Mouse (Mus musculus) limb, embryonic 11.5 days (tissue): ENCODE measurements around the gene Rab30. TPM values are rescaled to one million over a fixed set of nuclear protein-coding genes. Genes with fewer than 3 reads are reported as not detected.
"Not testable (repeated sequence)": the region's sequence is repeated elsewhere in the genome, so short reads cannot be mapped to it uniquely, and the experiment has no call there.

Experiments
- ATAC-seq: fragments of 200-750 bp; cut with Nextera tagmentation; 2 replicates; pipeline ENCODE4 v1.8.0; 2017; ENCODE audit warnings: low read depth; ENCODE audit not compliant: insufficient number of reproducible peaks, low FRiP score, low TSS enrichment
- DNase-seq: peaks from one replicate; pipeline ENCODE4 v3.0.0-alpha.2; 2015; ENCODE audit warnings: low spot score
- H3K27ac ChIP-seq: fragments of 300-500 bp; sonication (generic); replicated peaks from 2 replicates; pipeline ENCODE4 v1.5.1; 2014; ENCODE audit warnings: low read depth, mild to moderate bottlenecking, low read length
- H3K27me3 ChIP-seq: fragments of 300-500 bp; sonication (generic); 2 replicates; pipeline ENCODE4 v1.6.1; 2014; ENCODE audit warnings: mild to moderate bottlenecking, low read length, mixed read lengths; ENCODE audit not compliant: control insufficient read depth, insufficient read depth
- H3K36me3 ChIP-seq: fragments of 300-500 bp; sonication (generic); 2 replicates; pipeline ENCODE4 v1.6.1; 2014; ENCODE audit warnings: mild to moderate bottlenecking, low read length, moderate library complexity, mixed read lengths; ENCODE audit not compliant: control insufficient read depth, insufficient read depth
- H3K4me1 ChIP-seq: fragments of 300-500 bp; sonication (generic); 2 replicates; pipeline ENCODE4 v1.6.1; 2014; ENCODE audit warnings: low read length, mixed read lengths; ENCODE audit not compliant: control insufficient read depth, insufficient read depth
- H3K4me2 ChIP-seq: fragments of 300-500 bp; sonication (generic); 2 replicates; pipeline ENCODE4 v1.6.1; 2014; ENCODE audit warnings: low read depth, mild to moderate bottlenecking, moderate library complexity; ENCODE audit not compliant: severe bottlenecking
- H3K4me3 ChIP-seq: fragments of 300-500 bp; sonication (generic); 2 replicates; pipeline ENCODE4 v1.5.1; 2014; ENCODE audit warnings: low read depth, low read length
- H3K9ac ChIP-seq: fragments of 300-500 bp; sonication (generic); 2 replicates; pipeline ENCODE4 v1.6.1; 2014; ENCODE audit warnings: mild to moderate bottlenecking, low read length
- H3K9me3 ChIP-seq: fragments of 300-500 bp; sonication (generic); 2 replicates; pipeline ENCODE4 v1.6.1; 2016; ENCODE audit warnings: low read length; ENCODE audit not compliant: control insufficient read depth
- WGBS: fragments of 180-500 bp; shearing (Covaris S2); extraction: QIAGEN DNeasy Blood & Tissue Kit; methylation state at CpG from one replicate; pipeline ENCODE4 v1.1.7; 2014; 5-methylcytosine and 5-hydroxymethylcytosine counted together
- polyA plus RNA-seq: library from polyadenylated mRNA; unstranded; fragments of >200 nt; fragmentation: Nextera tagmentation; extraction: Ambion mirVana; gene quantifications from 2 replicates; pipeline ENCODE4 v1.2.1, GENCODE M21; 2014

Rab30 gene
- polyA plus RNA-seq, 1 experiment from 2014 or later: 11.5 TPM

DNA sequence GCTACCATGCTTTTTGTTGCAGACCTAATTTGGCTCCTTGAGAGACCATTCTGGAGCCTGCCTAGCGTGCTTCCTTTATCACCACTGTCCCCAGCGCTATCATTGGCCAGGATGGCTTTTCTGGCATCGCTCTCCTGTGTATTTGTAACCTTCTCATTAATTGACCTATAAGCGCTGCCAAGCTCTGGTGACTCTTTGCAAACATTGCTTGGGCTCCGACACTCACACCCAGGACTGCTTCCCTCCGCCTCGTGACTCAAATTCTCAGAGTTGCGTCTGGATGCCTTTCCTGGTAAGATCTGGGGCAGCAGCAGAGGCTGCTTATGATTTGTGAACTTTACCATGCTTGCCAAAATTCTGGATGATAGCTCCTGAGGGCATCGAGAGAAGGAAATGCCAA lies 19.8 kb downstream of the Rab30 start:
- DNase-seq: no peak
- Histone ChIP-seq H3K27ac (no peak overlapping the region), H3K4me2 (no peak overlapping the region), H3K9ac (no peak overlapping the region), H3K4me1 (peaks cover 3% of the 10 kb centered on the region; the same call in 1 of the 2 replicates), H3K36me3 (no peaks in the 10 kb centered on the region), H3K4me3 (no peak overlapping the region), H3K27me3 (no peaks in the 10 kb centered on the region), H3K9me3 (no peaks in the 10 kb centered on the region)
- 88% methylated on average over 9 of the region's 9 CpGs for WGBS
- no peak for ATAC-seq

DNA sequence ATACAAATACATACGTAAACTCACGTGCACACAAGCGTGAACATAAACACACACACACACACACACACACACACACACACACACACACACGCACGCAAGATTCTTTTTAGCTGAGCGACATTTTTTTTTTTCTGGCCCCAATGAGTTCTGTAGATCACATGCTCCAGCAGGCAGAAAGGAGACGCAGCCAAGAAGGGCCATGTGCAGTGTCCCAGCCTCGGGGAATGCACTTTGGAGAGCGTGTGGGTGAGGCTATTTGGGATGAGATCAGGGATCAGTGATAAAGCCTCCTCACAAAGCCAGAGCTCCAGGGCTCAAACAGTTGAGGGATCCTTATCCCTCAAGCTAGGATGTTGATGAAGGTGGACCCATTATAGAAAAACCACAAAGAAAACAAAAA lies 24.0 kb downstream of the Rab30 start:
- H3K4me2 ChIP-seq: no peak overlapping the region
- no peak for DNase-seq
- H3K4me1 ChIP-seq: peaks cover 7% of the 10 kb centered on the region; the same call in 1 of the 2 replicates
- no peaks in the 10 kb centered on the region for H3K27me3 ChIP-seq
- no peak overlapping the region for H3K27ac ChIP-seq
- no peaks in the 10 kb centered on the region for H3K36me3 ChIP-seq
- H3K4me3 ChIP-seq: no peak overlapping the region
- H3K9ac ChIP-seq: no peak overlapping the region
- ATAC-seq: no peak
- WGBS: 83% methylated on average over 9 of the region's 9 CpGs
- H3K9me3 ChIP-seq: no peaks in the 10 kb centered on the region

GRCm38 (mm10) chr7:92766096-92767090 lies 25.0 kb downstream of the Rab30 start:
- WGBS: 45% methylated on average over 9 of the region's 9 CpGs
- no peak overlapping the region for H3K9ac ChIP-seq
- H3K27me3 ChIP-seq: no peaks in the 10 kb centered on the region
- ATAC-seq: no peak
- H3K9me3 ChIP-seq: no peaks in the 10 kb centered on the region
- H3K4me2 ChIP-seq: no peak overlapping the region
- H3K4me1 ChIP-seq: peaks cover 7% of the 10 kb centered on the region; the same call in 1 of the 2 replicates
- no peaks in the 10 kb centered on the region for H3K36me3 ChIP-seq
- no peak overlapping the region for H3K27ac ChIP-seq
- no peak overlapping the region for H3K4me3 ChIP-seq
- no peak for DNase-seq

DNA sequence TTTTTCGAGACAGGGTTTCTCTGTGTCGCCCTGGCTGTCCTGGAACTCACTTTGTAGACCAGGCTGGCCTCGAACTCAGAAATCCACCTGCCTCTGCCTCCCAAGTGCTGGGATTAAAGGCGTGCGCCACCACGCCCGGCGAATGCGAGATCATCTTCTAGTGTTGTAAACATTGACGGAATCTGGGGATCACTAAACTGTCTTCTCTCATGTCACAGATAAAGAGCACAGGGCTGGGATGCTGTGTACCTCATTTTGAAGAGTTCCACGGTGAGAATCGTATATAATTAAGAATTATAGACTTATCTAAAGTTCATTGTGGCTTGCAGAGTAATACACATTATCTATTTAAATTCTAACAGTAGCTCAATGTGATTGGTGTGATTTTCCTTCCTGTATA lies 26.7 kb downstream of the Rab30 start:
- WGBS: 95% methylated on average over 11 of the region's 12 CpGs
- not testable (repeated sequence) for H3K9ac ChIP-seq, ATAC-seq, DNase-seq, H3K4me1 ChIP-seq, H3K27me3 ChIP-seq, H3K36me3 ChIP-seq, H3K9me3 ChIP-seq, H3K27ac ChIP-seq, H3K4me3 ChIP-seq, H3K4me2 ChIP-seq

- Histone ChIP-seq H3K4me1 (peaks cover 7% of the 10 kb centered on the region; the same call in 1 of the 2 replicates), H3K36me3 (no peaks in the 10 kb centered on the region; the same call in 1 of the 2 replicates), H3K9ac (no peak overlapping the region), H3K27ac (no peak overlapping the region), H3K4me2 (no peak overlapping the region), H3K27me3 (no peaks in the 10 kb centered on the region), H3K4me3 (no peak overlapping the region), H3K9me3 (no peaks in the 10 kb centered on the region)
- 72% methylated on average over 7 of the region's 7 CpGs for WGBS
- ATAC-seq (no peak), DNase-seq (no peak)
Measured at GRCm38 (mm10) chr7:92768859-92769258, 27.5 kb downstream of the Rab30 start.

DNA sequence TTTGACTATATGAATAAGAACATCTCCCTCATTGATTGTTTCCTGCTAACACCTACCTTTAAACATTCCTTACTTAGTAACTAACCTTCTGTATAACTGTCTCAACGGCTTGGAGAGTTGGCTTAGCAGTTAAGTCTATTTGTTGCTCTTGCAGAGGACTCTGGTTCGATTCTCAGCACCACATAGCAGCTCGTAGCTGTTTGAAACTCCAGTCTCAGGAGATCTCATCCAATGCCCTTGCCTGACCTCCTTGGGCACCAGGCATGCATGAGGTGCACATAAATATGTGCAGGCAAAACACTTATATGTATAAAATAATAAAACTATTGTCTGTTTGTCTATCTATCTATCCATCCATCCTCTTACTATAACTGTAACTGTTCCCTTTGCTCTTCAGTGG lies 31.6 kb downstream of the Rab30 start:
- H3K27ac ChIP-seq: no peak overlapping the region
- no peaks in the 10 kb centered on the region for H3K9me3 ChIP-seq
- no peaks in the 10 kb centered on the region for H3K27me3 ChIP-seq
- WGBS: 91% methylated on average over 3 of the region's 3 CpGs
- DNase-seq: no peak
- H3K4me1 ChIP-seq: peaks cover 19% of the 10 kb centered on the region
- H3K36me3 ChIP-seq: no peaks in the 10 kb centered on the region; the same call in 1 of the 2 replicates
- H3K9ac ChIP-seq: no peak overlapping the region
- ATAC-seq: no peak
- H3K4me3 ChIP-seq: no peak overlapping the region
- no peak overlapping the region for H3K4me2 ChIP-seq

GRCm38 (mm10) chr7:92773596-92773995 lies 32.2 kb downstream of the Rab30 start:
- no peak for ATAC-seq
- H3K27me3 ChIP-seq: no peaks in the 10 kb centered on the region
- 92% methylated on average over 3 of the region's 3 CpGs for WGBS
- no peaks in the 10 kb centered on the region; the same call in 1 of the 2 replicates for H3K36me3 ChIP-seq
- no peak overlapping the region for H3K9ac ChIP-seq
- no peak overlapping the region for H3K27ac ChIP-seq
- no peak overlapping the region for H3K4me2 ChIP-seq
- H3K4me1 ChIP-seq: peaks cover 19% of the 10 kb centered on the region
- H3K9me3 ChIP-seq: no peaks in the 10 kb centered on the region
- no peak for DNase-seq
- no peak overlapping the region for H3K4me3 ChIP-seq

- Histone ChIP-seq H3K4me2 (no peak overlapping the region), H3K9me3 (no peaks in the 10 kb centered on the region), H3K36me3 (no peaks in the 10 kb centered on the region; the same call in 1 of the 2 replicates), H3K4me1 (peaks cover 19% of the 10 kb centered on the region), H3K9ac (no peak overlapping the region), H3K27ac (no peak overlapping the region), H3K4me3 (no peak overlapping the region), H3K27me3 (no peaks in the 10 kb centered on the region)
- DNase-seq: no peak
- 86% methylated on average over 5 of the region's 5 CpGs for WGBS
- no peak for ATAC-seq
Measured at GRCm38 (mm10) chr7:92774741-92775140, 33.3 kb downstream of the Rab30 start.
